Mouse (Mus musculus) embryo, embryonic 10 days (tissue): ENCODE measurements around the gene Trip11.
A peak's percentile ranks its signal among the peaks of the same experiment; 100 is the strongest.

ENCODE experiments used
- DNase-seq: peaks from one replicate; pipeline ENCODE4 v3.0.0-alpha.2; 2015; ENCODE audit warnings: low spot score

Trip11 gene

DNA sequence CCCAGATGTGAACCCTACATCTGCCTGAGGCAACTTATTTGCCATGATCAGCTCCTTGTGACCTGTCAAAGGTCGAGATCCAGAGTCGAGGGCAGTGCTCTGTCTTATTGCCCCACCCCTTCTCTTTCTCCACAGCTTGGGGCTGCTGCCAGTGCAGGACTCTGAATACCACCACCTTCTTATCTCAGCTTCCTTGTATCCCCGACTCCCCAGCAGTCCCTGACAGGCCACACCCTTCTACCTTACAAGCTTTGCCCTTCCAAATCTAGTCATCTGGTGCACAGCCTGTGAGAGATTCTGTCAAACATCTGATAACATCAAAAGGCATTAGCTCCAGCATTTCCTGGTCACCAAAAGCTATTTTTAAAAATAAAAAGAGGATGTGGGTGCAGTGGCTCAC is 91.5 kb downstream of the Trip11 start:
- no peak for DNase-seq

GRCm38 (mm10) chr12:101819570-101819969 is 93.5 kb downstream of the Trip11 start:
- no peak for DNase-seq

- peak; percentile 74 for DNase-seq
Observed at GRCm38 (mm10) chr12:101818608-101819370, 94.3 kb downstream of the Trip11 start, which contains the start of gene Fbln5. Gene Fbln5, minus strand, starts transcription at chr12:101819055.

GRCm38 (mm10) chr12:101818246-101818607 is 94.8 kb downstream of the Trip11 start:
- DNase-seq = no peak

DNA sequence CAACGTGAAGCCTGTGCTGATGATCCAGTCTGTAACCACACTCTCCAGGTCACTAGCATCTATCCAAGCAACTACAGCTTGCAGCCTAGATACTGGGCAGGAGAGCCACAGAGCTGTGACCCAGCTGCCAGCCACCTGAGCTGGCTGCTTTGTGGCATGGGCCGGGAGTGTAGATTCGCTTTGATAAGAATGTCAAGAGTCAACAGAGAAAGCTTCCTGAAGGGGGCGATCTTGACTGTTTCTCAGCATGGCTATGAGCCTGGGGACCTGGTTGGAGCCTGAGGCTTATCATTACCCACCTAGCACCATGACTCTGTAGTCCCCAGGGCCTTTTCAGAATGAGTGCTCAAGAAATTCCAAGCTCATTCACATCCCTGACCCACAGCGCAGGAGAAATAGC is 96.3 kb downstream of the Trip11 start:
- DNase-seq = peak; percentile 54

GRCm38 (mm10) chr12:101815796-101816195 is 97.3 kb downstream of the Trip11 start:
- DNase-seq = no peak

DNA sequence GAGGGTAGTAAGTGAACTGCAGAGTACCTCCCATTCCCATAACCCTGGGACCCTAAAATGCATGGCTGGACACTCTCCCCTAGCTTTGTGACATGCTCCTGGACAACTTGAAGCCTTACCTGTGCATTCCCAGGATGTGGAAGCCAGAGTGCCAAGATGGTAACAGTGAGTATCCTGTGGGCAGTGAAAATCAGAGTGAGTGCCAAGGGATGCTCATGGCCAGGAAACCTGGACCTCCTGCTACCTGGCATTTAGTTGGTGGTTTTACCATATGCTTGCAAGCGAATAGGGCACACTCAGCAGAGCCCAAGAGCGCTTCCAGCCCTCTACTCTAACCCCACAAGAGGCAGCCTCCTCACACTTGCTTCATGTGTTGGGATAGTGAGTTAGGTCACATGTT is 98.6 kb downstream of the Trip11 start:
- no peak for DNase-seq

- peak; percentile 59 for DNase-seq
Observed at GRCm38 (mm10) chr12:101811181-101811580, 101.9 kb downstream of the Trip11 start.

DNA sequence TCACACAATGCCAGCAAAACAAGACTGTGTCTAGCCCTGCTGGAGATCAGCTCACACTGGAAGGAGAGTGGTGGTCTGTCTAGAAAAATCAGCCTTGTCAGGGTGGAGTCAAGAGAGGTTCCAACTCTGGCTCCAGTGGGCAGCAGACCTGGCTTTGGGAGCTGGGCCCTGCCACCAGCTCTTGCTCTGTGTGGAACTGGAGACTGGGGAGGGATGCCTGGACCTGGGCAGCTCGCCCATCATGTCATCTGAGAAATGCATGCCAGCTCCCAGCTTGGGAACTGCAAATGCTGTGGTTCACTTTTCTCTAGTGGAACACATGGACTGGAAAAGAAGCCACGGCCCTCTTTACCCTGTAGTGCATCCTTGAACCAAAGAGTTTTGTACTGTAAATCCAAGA is 102.6 kb downstream of the Trip11 start:
- no peak for DNase-seq

DNA sequence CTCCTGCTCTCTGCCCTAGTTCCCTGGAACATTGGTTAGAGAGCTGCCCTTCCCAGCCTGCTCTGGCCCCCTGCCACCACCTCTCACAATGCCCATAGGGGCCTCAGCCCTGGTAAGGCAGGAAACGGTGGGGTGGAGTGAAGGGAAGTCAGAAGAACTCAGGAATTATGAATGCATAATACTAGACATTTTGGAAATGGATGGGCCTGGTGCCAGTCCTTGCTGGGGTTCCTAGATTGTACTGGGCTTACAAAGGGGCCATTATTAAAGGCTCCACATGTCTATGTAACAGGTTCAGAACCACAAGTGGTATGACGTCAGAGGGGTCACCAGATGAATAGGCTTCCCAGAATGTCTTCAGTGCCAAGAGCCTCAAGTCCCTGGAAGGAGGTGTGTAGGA is 105.7 kb downstream of the Trip11 start:
- no peak for DNase-seq

DNA sequence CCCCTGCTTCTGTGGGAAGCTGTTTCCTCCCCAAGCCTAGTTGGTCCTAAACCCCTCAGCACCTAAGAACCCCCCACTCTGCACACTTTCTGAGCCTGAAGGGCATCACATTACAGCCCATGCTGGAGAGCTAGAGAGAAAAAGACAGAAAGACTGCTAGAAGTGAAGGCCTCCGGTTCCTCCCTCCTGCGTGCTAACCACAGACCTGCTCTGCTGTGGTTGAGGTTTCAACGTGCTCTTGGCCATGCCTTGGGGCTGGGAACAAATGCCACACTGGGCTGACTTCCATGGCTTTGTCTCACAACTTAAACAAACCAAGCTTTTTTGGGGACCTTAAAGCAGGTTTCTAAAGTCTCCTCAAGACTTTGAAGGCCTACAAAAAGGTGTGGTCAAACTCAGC is 110.6 kb downstream of the Trip11 start:
- no peak for DNase-seq

DNA sequence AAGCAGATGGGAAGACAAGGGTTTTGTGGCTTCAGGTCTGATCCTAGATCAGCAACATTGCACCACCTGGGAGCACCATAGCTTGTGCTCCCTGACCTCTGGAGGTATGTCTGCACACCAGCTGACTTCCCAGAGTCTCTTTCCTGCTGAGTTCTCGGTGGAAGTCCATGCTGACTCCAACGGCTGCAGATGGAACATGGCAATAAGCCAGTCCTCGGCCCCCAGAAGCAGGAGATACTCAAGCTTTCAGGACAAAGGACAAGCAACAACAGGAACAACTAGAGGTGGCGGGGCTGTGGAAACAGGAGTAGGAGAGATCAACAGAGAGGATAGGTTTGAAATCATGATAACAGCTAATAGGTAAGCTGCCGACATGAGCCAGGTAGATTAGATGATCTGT is 111.3 kb downstream of the Trip11 start:
- DNase-seq = no peak

- no peak for DNase-seq
Observed at GRCm38 (mm10) chr12:101801051-101801450, 112.0 kb downstream of the Trip11 start.

- no peak for DNase-seq
Observed at GRCm38 (mm10) chr12:101798189-101798922, 114.7 kb downstream of the Trip11 start.

DNA sequence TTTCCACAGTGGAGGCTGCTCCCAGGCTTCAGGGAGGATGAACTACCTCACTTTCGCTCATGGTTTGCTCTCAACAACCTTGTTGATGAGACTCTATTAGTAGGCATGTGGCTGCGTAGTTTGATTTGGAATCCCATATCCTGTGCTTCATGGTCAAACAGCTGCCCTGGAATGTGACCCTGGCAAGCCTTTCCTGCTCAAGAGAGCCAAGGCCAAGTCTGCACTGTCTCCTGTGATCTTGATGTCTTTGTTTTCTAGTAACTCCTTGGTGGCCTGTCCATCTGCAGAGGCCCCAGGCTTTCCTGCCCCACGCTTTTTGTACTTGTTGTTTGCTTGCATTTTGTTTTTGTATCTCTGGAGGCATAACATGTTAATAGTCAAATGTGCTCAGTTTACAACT is 118.6 kb downstream of the Trip11 start:
- no peak for DNase-seq

- no peak for DNase-seq
Observed at GRCm38 (mm10) chr12:101793221-101793621, 119.8 kb downstream of the Trip11 start.

- DNase-seq = no peak
Observed at GRCm38 (mm10) chr12:101792684-101793083, 120.4 kb downstream of the Trip11 start.

- no peak for DNase-seq
Observed at GRCm38 (mm10) chr12:101789767-101790166, 123.3 kb downstream of the Trip11 start.

GRCm38 (mm10) chr12:101789250-101789649 is 123.8 kb downstream of the Trip11 start:
- no peak for DNase-seq
